Mouse (Mus musculus): ENCODE data around the gene Gm10408. TPM values are rescaled to one million over a fixed set of nuclear protein-coding genes. Genes with fewer than 3 reads are reported as not detected.
"Not testable (repeated sequence)": the region's sequence is repeated elsewhere in the genome, so short reads cannot be mapped to it uniquely, and the experiment has no call there.

The Gm10408 gene
- not detected in 2 replicates for polyA plus RNA-seq (2014; fragmentation: Nextera tagmentation; extraction: Ambion mirVana)

- not testable (repeated sequence) for H3K9me3 ChIP-seq (ENCODE audit: control insufficient read depth, low read length); H3K27me3 ChIP-seq (ENCODE audit: control insufficient read depth, insufficient read depth, low read length); ATAC-seq (ENCODE audit: low FRiP score, low TSS enrichment); H3K9ac ChIP-seq (ENCODE audit: low read depth, low read length); H3K4me3 ChIP-seq (ENCODE audit: low read length); H3K4me2 ChIP-seq (replicated peaks; ENCODE audit: low read depth, low read length); H3K4me1 ChIP-seq (ENCODE audit: control insufficient read depth, insufficient read depth, low read length); H3K27ac ChIP-seq (ENCODE audit: low read depth, low read length); H3K36me3 ChIP-seq (ENCODE audit: control insufficient read depth, insufficient read depth, low read length)
- WGBS = no CpG with 5 or more reads among the region's 3 CpGs
Observed at GRCm38 (mm10) chr14:3449079-3449478, at the start of gene Gm10408. Gene Gm10408, plus strand, starts transcription at chr14:3449379.

GRCm38 (mm10) chr14:3412314-3412713 lies 36.9 kb upstream of the Gm10408 start, which contains the start of gene Gm10409:
Gene Gm10409, plus strand, starts transcription at chr14:3412614.
- not testable (repeated sequence) for H3K27ac ChIP-seq (ENCODE audit: low read depth, low read length); ATAC-seq (ENCODE audit: low FRiP score, low TSS enrichment); H3K27me3 ChIP-seq (ENCODE audit: control insufficient read depth, insufficient read depth, low read length); H3K4me1 ChIP-seq (ENCODE audit: control insufficient read depth, insufficient read depth, low read length); H3K9ac ChIP-seq (ENCODE audit: low read depth, low read length); H3K4me2 ChIP-seq (replicated peaks; ENCODE audit: low read depth, low read length); H3K4me3 ChIP-seq (ENCODE audit: low read length); H3K9me3 ChIP-seq (ENCODE audit: control insufficient read depth, low read length); H3K36me3 ChIP-seq (ENCODE audit: control insufficient read depth, insufficient read depth, low read length)
- WGBS = no CpG with 5 or more reads among the region's 32 CpGs

GRCm38 (mm10) chr14:3427803-3428202 lies 21.4 kb upstream of the Gm10408 start, which contains the start of gene Gm3005:
Gene Gm3005, plus strand, starts transcription at chr14:3428103.
- not testable (repeated sequence) for H3K4me3 ChIP-seq (ENCODE audit: low read length); H3K4me2 ChIP-seq (replicated peaks; ENCODE audit: low read depth, low read length); H3K9ac ChIP-seq (ENCODE audit: low read depth, low read length); H3K9me3 ChIP-seq (ENCODE audit: control insufficient read depth, low read length); H3K27me3 ChIP-seq (ENCODE audit: control insufficient read depth, insufficient read depth, low read length); H3K36me3 ChIP-seq (ENCODE audit: control insufficient read depth, insufficient read depth, low read length); H3K4me1 ChIP-seq (ENCODE audit: control insufficient read depth, insufficient read depth, low read length); H3K27ac ChIP-seq (ENCODE audit: low read depth, low read length); ATAC-seq (ENCODE audit: low FRiP score, low TSS enrichment)
- no CpG with 5 or more reads among the region's 2 CpGs for WGBS

Other genes starting within 250 kb of the Gm10408 start
- gene D830030K20Rik, start 240.9 kb upstream of the Gm10408 start, polyA plus RNA-seq (2014; fragmentation: Nextera tagmentation; extraction: Ambion mirVana) = 4.8 and 5.4 TPM in 2 replicates
- not detected in 2 replicates for gene Gm2956, start 116.8 kb upstream of the Gm10408 start, polyA plus RNA-seq (2014; fragmentation: Nextera tagmentation; extraction: Ambion mirVana)
- not detected in 2 replicates for gene Gm10413, start 54.3 kb upstream of the Gm10408 start, polyA plus RNA-seq (2014; fragmentation: Nextera tagmentation; extraction: Ambion mirVana)
- gene Gm10409, start 36.8 kb upstream of the Gm10408 start, polyA plus RNA-seq (2014; fragmentation: Nextera tagmentation; extraction: Ambion mirVana) = 0.70 and 0.84 TPM in 2 replicates
- 0.71 and 0.85 TPM in 2 replicates for gene Gm3005, start 21.3 kb upstream of the Gm10408 start, polyA plus RNA-seq (2014; fragmentation: Nextera tagmentation; extraction: Ambion mirVana)
- gene Gm3012, start 185.1 kb downstream of the Gm10408 start, polyA plus RNA-seq (2014; fragmentation: Nextera tagmentation; extraction: Ambion mirVana) = not detected in 2 replicates
- 0.70 and 0.84 TPM in 2 replicates for gene Gm3020, start 202.7 kb downstream of the Gm10408 start, polyA plus RNA-seq (2014; fragmentation: Nextera tagmentation; extraction: Ambion mirVana)
- gene Gm3043, start 239.4 kb downstream of the Gm10408 start, polyA plus RNA-seq (2014; fragmentation: Nextera tagmentation; extraction: Ambion mirVana) = not detected in 2 replicates